Mouse (Mus musculus) bone marrow macrophage, adult 2 months (primary cell): ENCODE measurements around the gene Tgfbr2. TPM values are rescaled to one million over a fixed set of nuclear protein-coding genes. Genes with fewer than 3 reads are reported as not detected.
"Not testable (repeated sequence)": the region's sequence is repeated elsewhere in the genome, so short reads cannot be mapped to it uniquely, and the experiment has no call there.

ENCODE experiments used
- H3K27ac ChIP-seq: 2 replicates; pipeline ENCODE4 v1.5.1; 2012; ENCODE audit warnings: low read depth, low read length; ENCODE audit not compliant: insufficient read depth
- H3K4me1 ChIP-seq: 2 replicates; pipeline ENCODE4 v1.6.1; 2012; ENCODE audit warnings: low read length; ENCODE audit not compliant: control insufficient read depth, insufficient read depth
- H3K4me3 ChIP-seq: 2 replicates; pipeline ENCODE4 v1.5.1; 2012; ENCODE audit warnings: mild to moderate bottlenecking, low read length, moderate library complexity; ENCODE audit not compliant: insufficient read depth
- CTCF ChIP-seq: IDR thresholded peaks from 2 replicates; pipeline ENCODE4 v1.5.1; 2012; ENCODE audit warnings: low read depth, mild to moderate bottlenecking, low read length, moderate library complexity
- POLR2A ChIP-seq: IDR thresholded peaks from 2 replicates; pipeline ENCODE4 v1.6.1; 2012; ENCODE audit warnings: mild to moderate bottlenecking, low read depth, low read length, borderline replicate concordance
- polyA plus RNA-seq: library from polyadenylated mRNA; stranded (reverse); fragments of >200 nt; gene quantifications from 2 replicates; pipeline ENCODE4 v1.2.4, GENCODE M21; 2012; ENCODE audit not compliant: missing spikeins, insufficient read depth, insufficient read length

The Tgfbr2 gene
- polyA plus RNA-seq, 1 experiment, result 79.7 TPM

GRCm38 (mm10) chr9:116083300-116083699 is 91.9 kb downstream of the Tgfbr2 start:
- no peak overlapping the region for H3K4me3 ChIP-seq
- no peak overlapping the region for H3K27ac ChIP-seq
- no peak for TF ChIP-seq CTCF
- no peak for TF ChIP-seq POLR2A
- peaks cover 28% of the 10 kb centered on the region for H3K4me1 ChIP-seq

- H3K27ac ChIP-seq, result no peak overlapping the region
- TF ChIP-seq POLR2A (no peak), CTCF (no peak)
- peaks cover 31% of the 10 kb centered on the region for H3K4me1 ChIP-seq
- H3K4me3 ChIP-seq, result no peak overlapping the region
These were observed 93.4 kb downstream of the Tgfbr2 start for GRCm38 (mm10) chr9:116081781-116082180.

- no peak overlapping the region for H3K27ac ChIP-seq
- H3K4me3 ChIP-seq, result no peak overlapping the region
- peaks cover 8% of the 10 kb centered on the region for H3K4me1 ChIP-seq
- TF ChIP-seq CTCF (no peak), POLR2A (no peak)
These were observed 97.7 kb downstream of the Tgfbr2 start for GRCm38 (mm10) chr9:116077419-116077818.

GRCm38 (mm10) chr9:116076946-116077345 is 98.2 kb downstream of the Tgfbr2 start:
- TF ChIP-seq CTCF (no peak), POLR2A (no peak)
- no peak overlapping the region for H3K27ac ChIP-seq
- peaks cover 8% of the 10 kb centered on the region for H3K4me1 ChIP-seq
- no peak overlapping the region for H3K4me3 ChIP-seq

DNA sequence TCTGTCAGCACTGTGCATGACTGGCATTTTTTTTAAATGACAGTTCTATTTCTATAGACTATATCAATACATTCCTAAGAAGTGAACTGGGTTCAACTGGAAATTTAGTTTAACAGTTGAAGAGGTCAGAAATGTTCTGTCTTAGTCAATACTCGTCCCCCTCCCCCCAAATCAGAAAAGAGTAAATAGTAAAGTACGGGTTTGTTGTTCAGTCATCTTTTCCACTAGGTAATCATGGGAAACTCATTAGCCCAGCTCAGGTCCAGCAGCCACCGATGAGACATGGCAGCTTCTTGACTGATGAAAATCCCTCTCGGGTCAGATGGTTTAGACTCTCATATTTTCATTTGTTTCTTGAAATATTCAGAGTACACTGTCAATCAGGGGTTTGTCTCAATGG is 99.0 kb downstream of the Tgfbr2 start:
- H3K4me1 ChIP-seq, result peaks cover 8% of the 10 kb centered on the region
- no peak overlapping the region for H3K27ac ChIP-seq
- no peak overlapping the region for H3K4me3 ChIP-seq
- TF ChIP-seq CTCF (no peak), POLR2A (no peak)

GRCm38 (mm10) chr9:116071561-116071960 is 103.6 kb downstream of the Tgfbr2 start:
- H3K4me1 ChIP-seq, H3K4me3 ChIP-seq, H3K27ac ChIP-seq: not testable (repeated sequence)

- no peak overlapping the region for H3K4me3 ChIP-seq
- H3K4me1 ChIP-seq, result peaks cover 14% of the 10 kb centered on the region
- H3K27ac ChIP-seq, result no peak overlapping the region
- TF ChIP-seq CTCF, result no peak
- TF ChIP-seq POLR2A, result no peak
These were observed 110.4 kb downstream of the Tgfbr2 start for GRCm38 (mm10) chr9:116064774-116065173.

- TF ChIP-seq POLR2A, result no peak
- TF ChIP-seq CTCF, result peak; percentile 85
- H3K4me3 ChIP-seq, result no peak overlapping the region
- H3K4me1 ChIP-seq, result peaks cover 20% of the 10 kb centered on the region
- no peak overlapping the region for H3K27ac ChIP-seq
These were observed 114.5 kb downstream of the Tgfbr2 start for GRCm38 (mm10) chr9:116060691-116061090.

DNA sequence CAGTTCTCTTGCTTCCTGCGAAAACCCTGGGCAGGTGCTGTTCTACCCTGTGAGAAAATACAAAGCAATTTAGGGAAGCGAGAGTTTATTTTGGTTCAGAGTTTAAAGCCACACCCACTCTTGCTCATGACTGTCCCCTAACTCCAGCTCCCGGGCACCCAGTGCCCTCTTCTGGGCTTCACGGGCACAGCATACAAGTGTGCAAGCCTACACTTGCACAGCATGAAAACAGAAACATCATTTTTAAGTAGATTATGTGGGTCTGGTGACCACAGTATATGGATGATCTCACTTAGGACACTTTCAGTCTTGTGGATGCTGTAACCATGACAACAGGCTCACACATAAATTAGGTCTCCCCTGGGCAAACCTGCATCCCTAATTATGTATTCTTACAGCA is 116.0 kb downstream of the Tgfbr2 start:
- no peak overlapping the region for H3K4me3 ChIP-seq

DNA sequence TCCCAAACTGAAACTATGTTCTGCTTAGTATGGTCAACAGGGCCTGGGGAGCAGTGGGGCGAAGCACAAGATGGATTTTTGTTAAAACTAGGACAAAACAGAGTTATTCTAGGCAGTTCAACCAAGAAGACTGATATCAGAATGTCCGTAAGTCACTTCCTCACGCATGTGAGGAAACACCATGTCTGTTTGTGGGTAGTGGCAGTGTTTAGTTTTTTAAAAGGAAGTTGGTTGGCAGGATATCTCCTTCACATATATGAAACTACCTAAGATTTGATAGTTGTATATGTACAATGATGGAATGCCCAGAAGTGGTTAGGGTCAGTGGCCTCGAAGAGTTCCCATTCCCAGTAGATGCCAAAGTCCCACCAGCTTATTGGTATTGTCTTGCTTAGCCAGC is 116.7 kb downstream of the Tgfbr2 start:
- TF ChIP-seq POLR2A, result no peak
- no peak for TF ChIP-seq CTCF
- Histone ChIP-seq H3K4me1 (peaks cover 18% of the 10 kb centered on the region), H3K4me3 (no peak overlapping the region), H3K27ac (no peak overlapping the region)

More for the DNA sequence above, 116.0 kb downstream of the Tgfbr2 start:
- Histone ChIP-seq H3K4me1 (peaks cover 18% of the 10 kb centered on the region), H3K27ac (no peak overlapping the region)
- no peak for TF ChIP-seq POLR2A
- peak; percentile 81 for TF ChIP-seq CTCF

- no peak for TF ChIP-seq CTCF
- no peak for TF ChIP-seq POLR2A
- H3K27ac ChIP-seq, result no peak overlapping the region
- H3K4me1 ChIP-seq, result peaks cover 10% of the 10 kb centered on the region
- H3K4me3 ChIP-seq, result no peak overlapping the region
These were observed 121.2 kb downstream of the Tgfbr2 start for GRCm38 (mm10) chr9:116053976-116054375.
